Comparison of ENCODE assay signal across 12 mouse cellular contexts in genomic region chr12:15852781-15853180, GRCm38 (mm10). TPM values are rescaled to one million over a fixed set of nuclear protein-coding genes. Genes with fewer than 3 reads are reported as not detected.
A peak's percentile ranks its signal among the peaks of the same experiment; 100 is the strongest.
DNase-seq lines count a peak whose midpoint lies in the region; ATAC-seq lines count a peak whose summit lies in the region.
"Had no signal": no experiment of that assay in that cellular context is flagged by ENCODE, and none has a peak within 500 bp of the region (broad histone marks: within the 10 kb centered on the region; RNA-seq: fewer than 3 reads in every experiment).

No protein-coding gene starts in this region.

- peak; percentile 22 to 62 for DNase-seq in layer of hippocampus, adult 18-20 months (ENCODE audit: low spot score in 2 of 2)
- DNase-seq in layer of hippocampus, postnatal 10 days (ENCODE audit: low spot score in 2 of 2) = no peak
- peak; percentile 86 for DNase-seq in NIH3T3 (ENCODE audit: low read depth)
- DNase-seq in embryonic facial prominence, embryonic 14.5 days (ENCODE audit: low spot score) = peak; percentile 69
- no peak for DNase-seq in thymus, postnatal 36 days
- DNase-seq: cerebellum, adult 11-12 months; thymus, postnatal 4 days had no signal

- WGBS in embryonic facial prominence, embryonic 14.5 days = 33% methylated on average over 4 of the region's 4 CpGs
- WGBS in midbrain, embryonic 13.5 days = 24% methylated on average over 4 of the region's 4 CpGs
- WGBS in forebrain, embryonic 13.5 days = 20% methylated on average over 4 of the region's 4 CpGs

- H3K4me1 ChIP-seq in embryonic facial prominence, embryonic 14.5 days (ENCODE audit: control insufficient read depth, insufficient read depth, low read length) = 0 out of 2 replicates have a peak, but pooled peaks cover 9% of the 10 kb centered on the region
- H3K4me1 ChIP-seq in midbrain, embryonic 13.5 days (replicated peaks) = peaks cover 9% of the 10 kb centered on the region
- H3K4me1 ChIP-seq in forebrain, embryonic 13.5 days = peaks cover 7% of the 10 kb centered on the region
- H3K4me1 ChIP-seq: megakaryocyte, embryonic 14.5 days had no signal

- no peak overlapping the region for H3K9ac ChIP-seq in embryonic facial prominence, embryonic 14.5 days (ENCODE audit: low read depth, low read length)
- no peak overlapping the region for H3K9ac ChIP-seq in midbrain, embryonic 13.5 days (replicated peaks)
- H3K9ac ChIP-seq in forebrain, embryonic 13.5 days = no peak overlapping the region

- no peaks in the 10 kb centered on the region for H3K9me3 ChIP-seq in embryonic facial prominence, embryonic 14.5 days (ENCODE audit: control insufficient read depth, low read length)
- H3K9me3 ChIP-seq in midbrain, embryonic 13.5 days = no peaks in the 10 kb centered on the region
- H3K9me3 ChIP-seq in forebrain, embryonic 13.5 days (replicated peaks) = no peaks in the 10 kb centered on the region
- H3K9me3 ChIP-seq: hindbrain, embryonic 10.5 days had no signal

- H3K4me3 ChIP-seq in embryonic facial prominence, embryonic 14.5 days (ENCODE audit: low read depth, low read length) = no peak overlapping the region
- no peak overlapping the region for H3K4me3 ChIP-seq in midbrain, embryonic 13.5 days (replicated peaks)
- H3K4me3 ChIP-seq in forebrain, embryonic 13.5 days = no peak overlapping the region
- H3K4me3 ChIP-seq: hindbrain, embryonic 10.5 days; megakaryocyte, embryonic 14.5 days had no signal

- H3K27me3 ChIP-seq in embryonic facial prominence, embryonic 14.5 days (replicated peaks; ENCODE audit: control insufficient read depth, insufficient read depth, low read length) = no peaks in the 10 kb centered on the region
- no peaks in the 10 kb centered on the region for H3K27me3 ChIP-seq in midbrain, embryonic 13.5 days
- no peaks in the 10 kb centered on the region for H3K27me3 ChIP-seq in forebrain, embryonic 13.5 days

- H3K4me2 ChIP-seq in embryonic facial prominence, embryonic 14.5 days (ENCODE audit: low read depth, low read length) = no peak overlapping the region
- H3K4me2 ChIP-seq in midbrain, embryonic 13.5 days (replicated peaks) = no peak overlapping the region
- H3K4me2 ChIP-seq in forebrain, embryonic 13.5 days = no peak overlapping the region

- H3K36me3 ChIP-seq in embryonic facial prominence, embryonic 14.5 days (ENCODE audit: control insufficient read depth, insufficient read depth, low read length) = no peaks in the 10 kb centered on the region
- no peaks in the 10 kb centered on the region for H3K36me3 ChIP-seq in midbrain, embryonic 13.5 days
- no peaks in the 10 kb centered on the region for H3K36me3 ChIP-seq in forebrain, embryonic 13.5 days (ENCODE audit: poor library complexity, severe bottlenecking)
- H3K36me3 ChIP-seq: hindbrain, embryonic 10.5 days had no signal

- peak; percentile 82; the same call in 1 of the 2 replicates for ATAC-seq in embryonic facial prominence, embryonic 14.5 days (ENCODE audit: low read depth)
- ATAC-seq in midbrain, embryonic 13.5 days = peak; percentile 58; the same call in 1 of the 2 replicates
- ATAC-seq in forebrain, embryonic 13.5 days = no peak
- ATAC-seq: forebrain, embryonic 16.5 days had no signal

- no peak overlapping the region for H3K27ac ChIP-seq in embryonic facial prominence, embryonic 14.5 days (replicated peaks; ENCODE audit: low read depth, low read length)
- H3K27ac ChIP-seq in midbrain, embryonic 13.5 days = no peak overlapping the region
- no peak overlapping the region for H3K27ac ChIP-seq in forebrain, embryonic 13.5 days
- H3K27ac ChIP-seq: hindbrain, embryonic 10.5 days had no signal

RNA-seq across cellular contexts. Expression of gene Trib2, which starts 36.1 kb away (rescaled TPM):
- 10 to 100 TPM; 26.6 to 32.9 TPM for total RNA-seq in layer of hippocampus, adult 18-20 months (2021)
- total RNA-seq in layer of hippocampus, postnatal 10 days (2021) = 10 to 100 TPM; 71.6 to 72.5 TPM
- polyA plus RNA-seq in embryonic facial prominence, embryonic 14.5 days (2014; fragmentation: Nextera tagmentation; extraction: Ambion mirVana) = 62.0 and 67.3 TPM in 2 replicates
- polyA plus RNA-seq in midbrain, embryonic 13.5 days (2015; fragmentation: Nextera tagmentation; extraction: Ambion mirVana) = 120 and 121 TPM in 2 replicates
- polyA plus RNA-seq in forebrain, embryonic 13.5 days (2015; fragmentation: Nextera tagmentation; extraction: Ambion mirVana) = 76.6 and 81.6 TPM in 2 replicates

Comparison
In these comparisons a context has a peak if more than half of its experiments do, and no peak if none do; other contexts are left out.
1. DNase-seq: peak in layer of hippocampus, adult 18-20 months (2 of 2), NIH3T3 (single experiment) and embryonic facial prominence, embryonic 14.5 days (single experiment); none in layer of hippocampus, postnatal 10 days (0 of 2) and thymus, postnatal 36 days (0 of 2).